Mouse (Mus musculus): ENCODE results near the gene Pim2.

- TF ChIP-seq POLR2A (IDR thresholded peaks at IDR 0.05; ENCODE audit: low read depth, low read length) (no peak), CTCF (IDR thresholded peaks at IDR 0.05; ENCODE audit: borderline replicate concordance, insufficient read depth, low read length) (no peak)
These were observed 20.1 kb downstream of the Pim2 start for GRCm38 (mm10) chrX:7898211-7898610.

Data from embryonic fibroblast, embryonic 13.5 days (primary cell).